Mouse (Mus musculus) intestine, embryonic 15.5 days (tissue): ENCODE measurements around the gene Cirbp. TPM values are rescaled to one million over a fixed set of nuclear protein-coding genes. Genes with fewer than 3 reads are reported as not detected.

ENCODE experiments used
- ATAC-seq: fragments of 200-750 bp; cut with Nextera tagmentation; 2 replicates; pipeline ENCODE4 v1.8.0; 2017; ENCODE audit warnings: moderate TSS enrichment, moderate library complexity
- H3K27ac ChIP-seq: fragments of 300-500 bp; sonication (generic); 2 replicates; pipeline ENCODE4 v1.5.1; 2015; ENCODE audit warnings: mild to moderate bottlenecking, inconsistent platforms
- H3K27me3 ChIP-seq: fragments of 300-500 bp; sonication (generic); replicated peaks from 2 replicates; pipeline ENCODE4 v1.6.1; 2015; ENCODE audit warnings: inconsistent platforms
- H3K36me3 ChIP-seq: fragments of 300-500 bp; sonication (generic); 2 replicates; pipeline ENCODE4 v1.6.1; 2015; ENCODE audit warnings: inconsistent platforms
- H3K4me1 ChIP-seq: fragments of 300-500 bp; sonication (generic); replicated peaks from 2 replicates; pipeline ENCODE4 v1.6.1; 2015; ENCODE audit warnings: inconsistent platforms
- H3K4me2 ChIP-seq: fragments of 300-500 bp; sonication (generic); replicated peaks from 2 replicates; pipeline ENCODE4 v1.6.1; 2015; ENCODE audit warnings: mild to moderate bottlenecking, inconsistent platforms
- H3K4me3 ChIP-seq: fragments of 300-500 bp; sonication (generic); replicated peaks from 2 replicates; pipeline ENCODE4 v1.5.1; 2015; ENCODE audit warnings: inconsistent platforms
- H3K9ac ChIP-seq: fragments of 300-500 bp; sonication (generic); 2 replicates; pipeline ENCODE4 v1.6.1; 2015; ENCODE audit warnings: inconsistent platforms
- H3K9me3 ChIP-seq: fragments of 300-500 bp; sonication (generic); 2 replicates; pipeline ENCODE4 v1.6.1; 2016; ENCODE audit warnings: inconsistent platforms
- WGBS: fragments of 180-500 bp; shearing (Covaris S2); methylation state at CpG from one replicate; pipeline ENCODE4 v1.1.7; 2015; 5-methylcytosine and 5-hydroxymethylcytosine counted together
- polyA plus RNA-seq: library from polyadenylated mRNA; unstranded; fragments of >200 nt; fragmentation: Nextera tagmentation; extraction: Ambion mirVana; gene quantifications from 2 replicates; pipeline ENCODE4 v1.2.1, GENCODE M21; 2015

Cirbp gene
- polyA plus RNA-seq, 1 experiment from 2014 or later: 83.9 TPM

DNA sequence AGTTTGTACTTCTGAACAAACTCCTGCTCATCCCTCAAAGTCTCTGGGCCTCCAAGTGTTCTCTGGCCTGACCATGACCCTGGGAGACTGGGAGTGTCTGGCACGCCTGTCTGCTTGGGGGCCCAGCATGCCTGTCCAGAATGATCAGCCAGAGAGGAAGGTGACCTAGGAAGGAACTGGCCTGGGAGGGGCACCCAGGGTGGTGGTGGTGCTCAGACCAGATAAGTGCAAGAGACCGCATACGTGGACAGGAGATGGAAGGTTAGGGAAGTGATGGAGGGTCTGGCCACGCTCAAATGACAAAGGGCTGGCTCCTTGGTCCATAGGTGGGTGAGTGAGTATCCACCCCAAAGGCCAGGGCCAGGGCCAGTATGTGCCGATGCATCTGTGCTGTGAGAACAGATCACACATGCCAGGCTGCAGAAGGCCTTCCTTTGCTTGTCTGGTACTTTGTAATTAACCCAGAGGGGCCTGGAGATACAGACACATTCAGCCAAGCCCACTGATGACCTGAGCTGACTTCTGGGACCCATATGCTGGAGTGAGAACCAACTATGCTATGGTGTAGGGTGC is 18.6 kb upstream of the Cirbp start:
- 53% methylated on average over 5 of the region's 5 CpGs for WGBS
- Histone ChIP-seq H3K4me3 (peak overlapping the region; percentile 90), H3K4me1 (peaks cover 53% of the 10 kb centered on the region), H3K27me3 (no peaks in the 10 kb centered on the region), H3K36me3 (peaks cover 24% of the 10 kb centered on the region), H3K27ac (peak overlapping the region; percentile 96), H3K9me3 (no peaks in the 10 kb centered on the region), H3K4me2 (peak overlapping the region; percentile 80), H3K9ac (peak overlapping the region; percentile 77; the same call in 1 of the 2 replicates)
- no peak for ATAC-seq

DNA sequence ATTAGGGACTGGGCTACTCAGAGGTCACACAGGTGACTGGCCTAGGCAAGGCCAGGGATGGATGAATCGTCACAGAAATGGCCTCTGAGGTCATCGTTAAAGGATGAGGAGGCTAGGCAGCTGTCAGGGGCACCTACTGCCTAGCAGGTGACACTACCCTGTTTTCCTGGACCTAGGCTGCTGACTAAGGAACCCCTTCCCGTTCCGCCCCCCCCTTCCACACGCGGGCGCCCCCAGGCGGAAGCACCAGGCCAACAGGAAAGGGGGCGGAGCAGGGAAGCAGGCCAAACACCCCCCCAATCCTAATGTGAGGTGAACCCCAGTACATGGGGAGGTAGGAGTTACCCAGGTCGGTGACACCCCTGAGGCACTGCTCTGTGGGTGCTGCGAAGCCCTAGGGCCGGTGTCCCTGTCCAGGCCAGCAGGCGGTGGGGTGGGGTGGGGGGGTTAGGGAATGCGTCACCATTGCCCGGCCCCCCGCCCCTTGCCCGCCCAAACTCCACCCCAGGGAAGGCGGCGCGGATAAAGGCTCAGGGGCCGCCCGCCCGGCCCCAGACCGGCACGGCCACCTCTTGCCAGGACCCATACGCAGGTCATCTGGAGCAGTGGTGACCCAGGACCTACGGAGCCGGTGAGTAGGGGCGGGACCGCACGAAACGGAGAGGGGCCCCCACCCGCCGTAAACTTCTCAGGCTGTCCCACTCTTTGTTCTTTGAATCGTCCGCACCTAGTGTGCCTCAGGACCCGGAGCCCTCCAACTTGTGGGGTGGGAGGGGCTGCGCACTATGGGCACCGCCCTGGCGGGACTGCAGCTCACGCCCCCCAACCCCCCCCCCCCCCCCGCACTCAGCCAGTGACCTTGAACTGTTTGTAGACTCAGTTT is 17.8 kb upstream of the Cirbp start, which contains the start of gene Midn:
Midn (plus strand) TSS at position 554 of the 883 bp plus-strand sequence.
- WGBS: under 1% methylated on average over 41 of the region's 42 CpGs

DNA sequence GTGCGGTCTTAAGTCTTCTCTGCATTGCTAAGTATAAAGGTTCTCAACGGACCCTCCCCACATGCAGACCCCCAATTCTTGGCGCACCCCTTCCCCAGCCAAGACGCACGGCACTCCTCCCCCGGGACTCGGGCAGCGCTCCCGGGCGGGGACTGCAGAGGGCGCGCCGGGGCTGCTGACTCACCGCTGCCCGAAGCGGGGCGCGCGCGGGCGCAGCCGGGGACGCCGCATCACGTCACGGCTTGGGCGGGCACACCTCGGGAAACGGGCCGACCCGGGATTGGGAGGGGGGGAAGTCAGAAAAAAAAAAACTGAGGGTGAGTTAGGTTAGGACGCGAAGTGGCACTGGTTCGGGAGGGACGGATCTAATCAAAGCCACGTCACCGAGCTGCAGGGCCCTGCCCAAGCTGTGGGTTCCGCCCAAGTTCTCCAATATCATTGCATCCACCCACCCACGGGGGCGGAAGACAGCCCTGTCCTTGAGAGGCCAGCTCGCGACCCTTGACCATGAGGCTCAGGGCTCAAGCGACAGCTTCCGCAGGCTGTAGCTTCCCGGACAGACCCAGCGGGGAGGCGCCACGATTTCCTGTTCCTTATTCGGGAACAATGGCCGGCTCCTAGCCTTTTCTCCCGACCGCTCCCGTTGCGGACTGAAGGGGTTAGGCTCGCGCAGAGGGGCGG is 17.0 kb upstream of the Cirbp start:
- Histone ChIP-seq H3K4me1 (peaks cover 57% of the 10 kb centered on the region), H3K4me2 (peak overlapping the region; percentile 80), H3K4me3 (peak overlapping the region; percentile 90), H3K9ac (peak overlapping the region; percentile 77), H3K27me3 (no peaks in the 10 kb centered on the region), H3K36me3 (peaks cover 31% of the 10 kb centered on the region), H3K27ac (peak overlapping the region; percentile 96), H3K9me3 (no peaks in the 10 kb centered on the region)
- peak; percentile 50 for ATAC-seq
- under 1% methylated on average over 57 of the region's 57 CpGs for WGBS

More for the DNA sequence above, 17.8 kb upstream of the Cirbp start, which contains the start of gene Midn:
- peak within 1 kb of the TSS; percentile 80 for H3K4me2 ChIP-seq
- H3K4me1 ChIP-seq: peaks cover 56% of the 10 kb centered on the region
- H3K9ac ChIP-seq: peak within 1 kb of the TSS; percentile 77
- peak; percentile 45 for ATAC-seq
- H3K27me3 ChIP-seq: no peaks in the 10 kb centered on the region
- peak within 1 kb of the TSS; percentile 90 for H3K4me3 ChIP-seq
- H3K36me3 ChIP-seq: peaks cover 25% of the 10 kb centered on the region
- no peaks in the 10 kb centered on the region for H3K9me3 ChIP-seq
- peak within 1 kb of the TSS; percentile 96 for H3K27ac ChIP-seq

DNA sequence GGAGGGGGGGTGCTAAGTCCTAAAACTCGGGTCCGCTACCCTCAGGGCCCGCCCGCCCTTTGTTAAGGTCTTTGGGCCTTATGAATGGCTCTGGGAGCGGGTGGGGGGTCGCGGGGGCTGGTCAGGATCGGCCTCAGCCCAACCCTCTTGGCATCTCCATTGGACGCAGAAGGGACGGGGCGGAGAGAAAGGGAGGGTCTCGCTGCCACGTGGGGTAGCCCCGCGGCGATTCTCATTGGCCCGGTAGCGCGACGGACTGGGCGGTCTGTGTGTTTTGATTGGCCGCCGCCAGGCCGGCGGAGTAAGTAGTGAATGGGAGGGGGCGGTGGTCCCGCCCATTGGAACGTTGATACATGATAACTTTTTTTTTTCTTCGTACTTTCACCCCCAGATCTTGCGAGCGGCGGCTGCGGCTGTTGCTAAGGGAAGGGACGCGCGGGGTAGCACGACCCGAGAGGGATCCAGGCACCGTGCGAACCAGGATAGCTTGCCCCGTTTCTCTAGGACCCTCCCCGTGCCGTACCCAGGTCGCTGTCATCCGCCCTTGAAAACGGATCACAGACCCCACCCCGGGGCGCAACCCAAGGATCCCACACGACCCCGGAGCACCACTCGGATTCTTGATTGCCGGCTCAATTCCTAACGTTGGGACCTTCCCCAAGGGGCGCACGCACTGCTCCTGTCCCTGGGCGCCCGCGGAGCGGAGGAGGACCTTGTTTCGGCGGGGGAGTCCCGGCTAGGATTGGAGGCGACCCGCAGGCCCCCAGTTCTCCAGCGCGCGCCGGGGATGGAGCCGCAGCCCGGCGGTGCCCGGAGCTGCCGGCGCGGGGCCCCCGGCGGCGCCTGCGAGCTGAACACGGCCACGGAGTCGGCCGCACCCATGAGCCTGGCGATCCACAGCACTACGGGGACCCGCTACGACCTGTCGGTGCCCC is 16.2 kb upstream of the Cirbp start:
- peaks cover 31% of the 10 kb centered on the region for H3K36me3 ChIP-seq
- peaks cover 57% of the 10 kb centered on the region for H3K4me1 ChIP-seq
- no peaks in the 10 kb centered on the region for H3K27me3 ChIP-seq
- peak overlapping the region; percentile 92 for H3K4me2 ChIP-seq
- H3K4me3 ChIP-seq: peak overlapping the region; percentile 90
- no peaks in the 10 kb centered on the region for H3K9me3 ChIP-seq
- peak; percentile 74 for ATAC-seq
- H3K9ac ChIP-seq: peak overlapping the region; percentile 95
- H3K27ac ChIP-seq: peak overlapping the region; percentile 97
- WGBS: under 1% methylated on average over 88 of the region's 88 CpGs

DNA sequence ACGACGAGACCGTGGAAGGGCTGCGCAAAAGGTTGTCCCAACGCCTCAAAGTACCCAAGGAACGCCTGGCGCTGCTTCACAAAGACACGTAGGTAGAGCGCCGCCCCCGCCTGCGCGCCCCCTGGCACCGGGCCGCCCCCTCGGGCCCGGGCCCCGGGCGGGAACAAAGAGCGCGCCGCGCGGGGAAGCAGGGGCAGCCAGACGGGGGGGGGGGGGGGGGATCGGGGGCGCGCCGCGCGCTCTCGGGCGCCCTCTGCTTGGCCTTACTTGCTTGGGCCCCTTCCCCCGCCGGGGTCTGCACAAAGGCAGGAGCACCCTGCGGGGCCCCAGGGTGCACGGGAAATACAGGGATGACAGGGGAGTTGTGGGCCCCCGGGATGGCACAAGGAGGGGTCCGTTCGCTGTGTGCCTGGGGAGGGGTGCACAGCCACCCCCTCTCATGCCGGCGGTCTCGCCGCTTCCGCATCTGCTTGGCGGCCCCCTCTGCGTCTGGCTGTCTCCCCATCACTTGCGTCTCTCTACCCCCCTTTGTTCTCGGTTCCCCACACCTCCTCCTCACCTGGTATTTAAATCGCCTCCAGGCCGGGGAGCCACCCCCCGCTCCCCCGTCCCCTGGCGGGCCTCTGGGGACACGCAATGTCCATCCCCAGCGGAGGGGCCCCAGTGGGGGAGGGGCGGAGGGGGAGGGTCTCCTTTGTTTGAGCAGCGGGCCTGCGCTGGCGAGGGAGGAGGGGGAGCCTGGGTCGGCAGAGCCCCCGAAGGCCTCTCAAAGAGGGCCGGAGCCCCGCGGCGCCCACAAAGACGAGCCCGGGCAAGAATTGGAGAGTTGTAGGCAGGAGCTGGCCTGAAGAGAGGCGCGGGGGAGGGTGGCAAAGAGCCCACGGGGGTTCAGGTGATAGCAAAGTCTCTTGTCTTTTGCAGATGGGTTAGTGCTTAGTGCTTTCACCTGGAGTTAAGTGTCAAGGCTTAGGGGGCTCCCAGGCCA is 15.3 kb upstream of the Cirbp start:
- no peak for ATAC-seq
- peaks cover 59% of the 10 kb centered on the region for H3K4me1 ChIP-seq
- peak overlapping the region; percentile 97 for H3K27ac ChIP-seq
- no peaks in the 10 kb centered on the region for H3K9me3 ChIP-seq
- peak overlapping the region; percentile 95 for H3K9ac ChIP-seq
- peaks cover 32% of the 10 kb centered on the region for H3K36me3 ChIP-seq
- no peaks in the 10 kb centered on the region for H3K27me3 ChIP-seq
- H3K4me2 ChIP-seq: peak overlapping the region; percentile 92
- under 1% methylated on average over 50 of the region's 71 CpGs for WGBS
- H3K4me3 ChIP-seq: peak overlapping the region; percentile 90

DNA sequence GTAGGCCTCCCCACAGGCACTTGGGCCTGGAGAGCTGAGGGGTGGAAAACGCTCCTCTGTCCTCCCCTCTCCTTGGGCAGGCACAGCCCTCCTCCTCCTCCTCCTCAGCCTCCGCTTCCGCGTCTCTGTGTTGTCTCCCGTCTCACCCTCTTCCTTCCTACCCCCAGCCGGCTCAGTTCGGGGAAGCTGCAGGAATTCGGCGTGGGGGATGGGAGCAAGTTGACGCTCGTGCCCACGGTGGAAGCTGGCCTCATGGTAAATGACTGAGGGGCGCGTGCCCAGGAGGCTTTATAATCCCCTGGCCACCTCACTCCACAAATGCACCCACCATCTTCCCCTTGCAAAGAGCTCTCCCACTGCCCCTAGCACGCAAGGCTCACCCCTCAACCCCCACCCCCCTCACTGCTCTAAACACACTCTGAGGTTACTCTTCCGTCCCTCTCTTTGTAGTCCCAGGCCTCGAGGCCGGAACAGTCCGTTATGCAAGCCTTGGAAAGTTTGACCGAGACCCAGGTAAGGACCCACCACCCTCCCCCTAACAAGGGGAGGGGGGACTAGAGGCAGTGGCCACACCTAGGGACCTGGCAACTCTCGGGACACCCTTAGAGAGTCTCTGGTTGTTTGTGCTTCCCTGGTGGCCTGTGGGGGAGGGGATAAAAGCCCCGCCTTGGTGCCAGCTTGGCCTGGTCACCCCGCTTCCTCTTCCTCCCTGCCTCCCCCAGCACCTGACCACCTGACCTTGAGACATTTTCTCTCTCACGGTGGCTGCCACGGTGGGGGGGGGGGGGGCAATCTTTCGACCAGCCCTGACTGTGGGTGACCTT is 14.4 kb upstream of the Cirbp start:
- peaks cover 59% of the 10 kb centered on the region for H3K4me1 ChIP-seq
- H3K4me2 ChIP-seq: peak overlapping the region; percentile 92
- 1% methylated on average over 26 of the region's 26 CpGs for WGBS
- peak overlapping the region; percentile 95 for H3K9ac ChIP-seq
- peak overlapping the region; percentile 90 for H3K4me3 ChIP-seq
- no peaks in the 10 kb centered on the region for H3K27me3 ChIP-seq
- H3K9me3 ChIP-seq: no peaks in the 10 kb centered on the region
- peak overlapping the region; percentile 97 for H3K27ac ChIP-seq
- ATAC-seq: no peak
- peaks cover 35% of the 10 kb centered on the region for H3K36me3 ChIP-seq

DNA sequence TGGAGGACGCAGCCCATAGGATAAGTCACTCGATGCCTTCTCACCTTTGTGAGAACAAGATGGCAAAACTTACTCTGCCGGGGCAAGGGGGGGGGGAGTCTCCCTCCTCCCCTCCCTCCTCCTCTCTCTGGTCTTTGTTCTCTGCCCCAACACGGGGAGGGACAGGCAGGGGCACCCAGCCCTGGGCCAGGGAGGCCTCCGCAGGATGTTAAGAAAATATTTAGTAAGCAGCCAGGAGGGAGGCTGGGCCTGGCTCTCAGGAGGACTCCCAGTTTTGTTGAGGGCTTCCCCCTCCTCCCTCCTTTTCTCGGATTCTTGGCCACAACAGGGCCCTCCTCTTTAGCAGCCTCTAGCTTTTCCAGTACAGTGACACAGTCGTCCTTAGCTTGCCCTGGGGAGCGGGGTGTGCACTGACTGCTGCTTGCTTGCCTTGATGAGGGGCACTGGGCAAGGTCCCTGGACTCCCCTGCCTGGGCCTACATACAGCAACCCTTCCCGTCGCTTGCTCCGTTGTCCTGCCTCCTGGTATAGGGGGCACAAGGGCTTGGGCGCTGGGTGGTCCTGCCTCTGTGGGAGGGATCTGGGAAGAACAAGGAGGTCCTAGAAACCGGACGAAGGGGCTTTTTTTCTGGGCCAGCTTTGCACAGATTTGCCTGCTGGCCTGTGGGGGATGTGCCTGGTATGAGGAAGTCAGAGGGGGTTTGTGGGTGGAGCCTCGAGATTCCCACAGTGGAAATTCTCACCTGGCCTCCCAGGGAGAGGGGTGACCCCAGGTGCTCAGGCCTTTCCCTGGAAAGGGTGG is 13.5 kb upstream of the Cirbp start:
- Histone ChIP-seq H3K9me3 (no peaks in the 10 kb centered on the region), H3K4me2 (peak overlapping the region; percentile 92), H3K4me1 (peaks cover 59% of the 10 kb centered on the region), H3K9ac (peak overlapping the region; percentile 95), H3K4me3 (peak overlapping the region; percentile 90), H3K27me3 (no peaks in the 10 kb centered on the region), H3K27ac (peak overlapping the region; percentile 97), H3K36me3 (peaks cover 44% of the 10 kb centered on the region)
- ATAC-seq: no peak
- WGBS: 0% methylated on average over 15 of the region's 15 CpGs

DNA sequence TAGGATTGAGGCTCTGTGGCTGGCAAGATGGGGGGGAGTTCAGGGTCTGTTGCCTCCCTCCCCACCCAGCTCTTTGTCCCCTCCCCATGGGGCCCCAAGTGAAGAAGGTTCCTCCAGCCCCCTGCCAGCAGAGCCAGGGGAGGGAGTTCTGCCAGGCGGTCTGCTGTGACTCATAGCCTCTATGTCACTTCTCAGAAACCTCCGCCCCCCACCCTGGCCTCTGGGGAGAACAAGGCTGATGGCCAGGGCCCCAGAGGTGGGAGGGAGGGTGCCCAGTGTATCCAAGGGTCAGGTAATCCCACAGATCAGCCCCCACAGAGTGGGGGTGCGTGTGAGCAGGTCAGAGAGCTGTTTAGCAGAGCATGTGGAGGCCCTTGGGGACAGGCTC is 12.9 kb upstream of the Cirbp start:
- Histone ChIP-seq H3K4me1 (peaks cover 58% of the 10 kb centered on the region), H3K4me3 (peak overlapping the region; percentile 90), H3K27ac (peak overlapping the region; percentile 97), H3K9me3 (no peaks in the 10 kb centered on the region), H3K36me3 (peaks cover 46% of the 10 kb centered on the region), H3K9ac (peak overlapping the region; percentile 95), H3K27me3 (no peaks in the 10 kb centered on the region), H3K4me2 (peak overlapping the region; percentile 92)
- ATAC-seq: no peak
- WGBS: 12% methylated on average over 3 of the region's 3 CpGs

DNA sequence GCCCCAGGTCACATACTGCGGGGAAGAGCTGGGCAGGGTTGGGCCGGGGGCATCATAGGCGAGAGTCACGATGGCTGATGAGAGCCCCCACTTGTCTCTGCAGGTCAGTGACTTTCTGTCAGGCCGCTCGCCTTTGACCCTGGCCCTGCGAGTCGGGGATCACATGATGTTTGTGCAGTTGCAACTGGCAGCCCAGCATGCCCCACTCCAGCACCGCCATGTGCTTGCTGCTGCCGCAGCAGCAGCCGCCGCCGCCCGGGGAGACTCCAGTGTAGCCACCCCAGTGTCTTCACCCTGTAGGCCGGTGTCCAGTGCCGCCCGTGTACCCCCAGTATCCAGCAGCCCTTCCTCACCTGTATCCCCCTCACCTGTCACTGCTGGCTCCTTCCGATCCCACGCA is 12.1 kb upstream of the Cirbp start:
- Histone ChIP-seq H3K4me1 (peaks cover 65% of the 10 kb centered on the region), H3K4me3 (peak overlapping the region; percentile 90), H3K9me3 (no peaks in the 10 kb centered on the region), H3K36me3 (peaks cover 46% of the 10 kb centered on the region), H3K27me3 (no peaks in the 10 kb centered on the region), H3K27ac (peak overlapping the region; percentile 97), H3K4me2 (peak overlapping the region; percentile 92), H3K9ac (peak overlapping the region; percentile 95)
- no peak for ATAC-seq
- 80% methylated on average over 19 of the region's 19 CpGs for WGBS
